Mouse (Mus musculus) midbrain, embryonic 10.5 days (tissue): ENCODE measurements at regions not wholly inside any gene's neighbourhood (a gene's known extent, or its start where the extent isn't known, plus 50 kb on each side); places are given as distances from the start of the nearest gene placed in this dataset.
A peak's percentile ranks its signal among the peaks of the same experiment; 100 is the strongest.

Experiments used
- DNase-seq: peaks from one replicate; pipeline ENCODE4 v3.0.0-alpha.2; 2017; ENCODE audit warnings: low spot score
- H3K27ac ChIP-seq: fragments of 300-500 bp; sonication (generic); replicated peaks from 2 replicates; pipeline ENCODE4 v1.5.1; 2016; ENCODE audit warnings: mild to moderate bottlenecking
- H3K27me3 ChIP-seq: fragments of 300-500 bp; sonication (generic); 2 replicates; pipeline ENCODE4 v1.6.1; 2016; ENCODE audit warnings: low read depth, mild to moderate bottlenecking; ENCODE audit not compliant: poor library complexity, severe bottlenecking
- H3K36me3 ChIP-seq: fragments of 300-500 bp; sonication (generic); 2 replicates; pipeline ENCODE4 v1.6.1; 2016; ENCODE audit warnings: mild to moderate bottlenecking, moderate library complexity
- H3K4me1 ChIP-seq: fragments of 300-500 bp; sonication (generic); 2 replicates; pipeline ENCODE4 v1.6.1; 2016
- H3K4me3 ChIP-seq: fragments of 300-500 bp; sonication (generic); 2 replicates; pipeline ENCODE4 v1.5.1; 2016; ENCODE audit warnings: mild to moderate bottlenecking, moderate library complexity
- H3K9me3 ChIP-seq: fragments of 300-500 bp; sonication (generic); replicated peaks from 2 replicates; pipeline ENCODE4 v1.6.1; 2016; ENCODE audit warnings: mild to moderate bottlenecking
- WGBS: fragments of 180-500 bp; shearing (Covaris S2); methylation state at CpG from one replicate; pipeline ENCODE4 v1.1.7; 2016; 5-methylcytosine and 5-hydroxymethylcytosine counted together

DNA sequence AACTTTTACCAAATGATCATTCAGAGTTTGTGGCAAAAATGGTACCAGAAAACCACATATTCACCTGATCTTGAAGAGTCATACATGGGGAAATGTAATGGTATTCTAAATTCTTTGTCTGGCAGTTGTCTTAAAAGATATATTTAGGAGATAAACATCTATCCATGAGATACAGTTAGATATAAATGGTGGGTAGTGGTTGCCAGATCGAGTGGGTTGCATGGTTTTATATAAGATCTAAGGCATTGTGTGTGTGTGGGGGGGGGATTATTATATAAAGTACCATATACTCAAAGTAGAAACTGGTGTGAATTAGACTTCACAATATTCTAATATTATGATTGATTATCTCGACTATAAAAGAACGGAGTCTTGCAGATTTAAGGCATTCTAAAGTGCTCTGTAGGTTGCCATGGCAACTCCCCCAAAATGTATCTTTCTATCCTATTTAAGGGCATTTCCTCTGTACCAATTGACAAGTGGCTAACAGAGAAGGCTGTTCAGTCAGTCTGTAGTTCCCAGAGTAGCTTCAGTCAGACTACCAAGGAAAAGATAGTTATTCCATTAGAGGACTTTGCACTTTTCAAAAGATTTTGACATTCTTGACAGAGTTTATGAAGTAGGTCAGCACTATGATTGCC is 89.3 kb upstream of the Man2a1 start:
- H3K27ac ChIP-seq: no peak overlapping the region
- no peak for DNase-seq
- no peaks in the 10 kb centered on the region for H3K36me3 ChIP-seq
- no peak overlapping the region for H3K4me3 ChIP-seq
- 88% methylated on average over 3 of the region's 3 CpGs for WGBS
- no peaks in the 10 kb centered on the region for H3K9me3 ChIP-seq
- H3K27me3 ChIP-seq: no peaks in the 10 kb centered on the region
- H3K4me1 ChIP-seq: no peaks in the 10 kb centered on the region

- DNase-seq: no peak
- no peaks in the 10 kb centered on the region for H3K27me3 ChIP-seq
- H3K36me3 ChIP-seq: no peaks in the 10 kb centered on the region
- no peak overlapping the region for H3K27ac ChIP-seq
- H3K9me3 ChIP-seq: no peaks in the 10 kb centered on the region
- H3K4me3 ChIP-seq: no peak overlapping the region
- 70% methylated on average over 8 of the region's 8 CpGs for WGBS
- no peaks in the 10 kb centered on the region for H3K4me1 ChIP-seq
These were observed 78.3 kb upstream of the Man2a1 start for GRCm38 (mm10) chr17:64522213-64522612.

DNA sequence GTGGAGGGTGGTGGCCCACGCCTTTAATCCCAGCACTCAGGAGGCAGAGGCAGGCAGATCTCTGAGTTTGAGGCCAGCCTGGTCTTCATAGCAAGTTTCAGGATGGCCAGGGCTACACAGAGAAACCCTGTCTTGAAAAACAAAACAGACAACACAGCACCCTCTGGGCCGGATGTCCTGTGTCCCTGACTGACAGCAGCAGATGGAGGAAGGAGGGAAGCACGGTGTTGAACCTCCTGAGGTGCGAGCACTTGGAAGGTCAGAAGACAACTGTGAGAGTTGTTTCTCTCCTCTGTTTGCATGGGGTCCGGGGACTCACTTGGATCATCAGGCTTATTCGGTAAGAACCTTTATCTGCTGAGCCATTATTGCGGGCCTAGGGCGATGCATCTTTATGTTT is 76.6 kb upstream of the Man2a1 start:
- no peaks in the 10 kb centered on the region for H3K36me3 ChIP-seq
- H3K27ac ChIP-seq: no peak overlapping the region
- DNase-seq: no peak
- 87% methylated on average over 8 of the region's 8 CpGs for WGBS
- H3K9me3 ChIP-seq: no peaks in the 10 kb centered on the region
- no peaks in the 10 kb centered on the region for H3K4me1 ChIP-seq
- no peak overlapping the region for H3K4me3 ChIP-seq
- no peaks in the 10 kb centered on the region for H3K27me3 ChIP-seq

DNA sequence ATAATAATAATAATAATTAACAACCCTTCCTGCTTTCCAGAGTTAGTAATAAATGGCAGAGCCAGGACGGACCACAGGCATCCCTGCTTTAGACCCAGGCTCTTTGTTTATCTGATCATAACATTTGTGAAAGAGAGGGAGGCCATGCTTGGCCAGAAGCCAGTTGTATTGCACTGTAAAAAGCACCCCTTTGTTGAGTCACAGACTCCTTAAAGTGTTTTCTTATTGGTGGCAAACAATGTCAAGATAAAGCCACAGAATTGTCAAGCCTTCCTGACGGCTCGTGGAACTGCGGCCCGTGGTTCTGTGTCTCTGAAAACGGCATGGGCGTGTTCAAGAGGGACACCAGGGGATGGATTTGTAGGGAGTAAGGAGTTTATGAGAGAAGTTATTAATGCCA is 72.7 kb upstream of the Man2a1 start:
- no peaks in the 10 kb centered on the region for H3K4me1 ChIP-seq
- WGBS: 90% methylated on average over 7 of the region's 7 CpGs
- DNase-seq: no peak
- no peaks in the 10 kb centered on the region for H3K36me3 ChIP-seq
- H3K4me3 ChIP-seq: no peak overlapping the region
- no peak overlapping the region for H3K27ac ChIP-seq
- H3K9me3 ChIP-seq: 0 out of 2 replicates have a peak, but pooled peaks cover 2% of the 10 kb centered on the region
- H3K27me3 ChIP-seq: no peaks in the 10 kb centered on the region

DNA sequence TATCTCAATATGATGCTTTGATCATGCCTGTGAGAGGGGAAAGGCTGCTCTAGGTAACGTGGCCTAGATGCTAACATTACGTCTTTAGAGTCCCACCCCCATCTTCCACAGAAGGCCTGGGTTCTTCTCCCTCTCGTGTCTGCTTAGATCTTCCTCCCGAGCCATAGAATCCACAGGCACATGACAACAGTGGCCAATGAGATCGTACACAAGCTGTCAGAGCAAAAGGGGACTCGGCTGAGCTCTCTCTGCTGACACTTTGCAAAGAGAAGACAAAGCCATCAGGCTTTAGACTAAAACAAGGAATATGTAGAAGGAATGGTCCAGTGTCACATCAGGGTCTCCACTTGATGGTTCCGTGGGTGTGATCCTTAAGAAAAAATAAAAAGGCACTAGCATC is 72.1 kb upstream of the Man2a1 start:
- H3K4me3 ChIP-seq: no peak overlapping the region
- no peaks in the 10 kb centered on the region for H3K4me1 ChIP-seq
- no peaks in the 10 kb centered on the region for H3K27me3 ChIP-seq
- 0 out of 2 replicates have a peak, but pooled peaks cover 2% of the 10 kb centered on the region for H3K9me3 ChIP-seq
- H3K27ac ChIP-seq: no peak overlapping the region
- DNase-seq: no peak
- H3K36me3 ChIP-seq: no peaks in the 10 kb centered on the region
- 84% methylated on average over 7 of the region's 7 CpGs for WGBS

- no peak for DNase-seq
- no peak overlapping the region for H3K4me3 ChIP-seq
- H3K36me3 ChIP-seq: no peaks in the 10 kb centered on the region
- WGBS: 83% methylated on average over 14 of the region's 14 CpGs
- H3K27me3 ChIP-seq: no peaks in the 10 kb centered on the region
- no peaks in the 10 kb centered on the region for H3K4me1 ChIP-seq
- no peak overlapping the region for H3K27ac ChIP-seq
- H3K9me3 ChIP-seq: 0 out of 2 replicates have a peak, but pooled peaks cover 2% of the 10 kb centered on the region
These were observed 71.1 kb upstream of the Man2a1 start for GRCm38 (mm10) chr17:64529296-64529994.

- WGBS: 85% methylated on average over 7 of the region's 7 CpGs
- H3K27me3 ChIP-seq: 0 out of 2 replicates have a peak, but pooled peaks cover 2% of the 10 kb centered on the region
- H3K9me3 ChIP-seq: 0 out of 2 replicates have a peak, but pooled peaks cover 2% of the 10 kb centered on the region
- H3K27ac ChIP-seq: no peak overlapping the region
- no peaks in the 10 kb centered on the region for H3K36me3 ChIP-seq
- no peaks in the 10 kb centered on the region for H3K4me1 ChIP-seq
- H3K4me3 ChIP-seq: no peak overlapping the region
- no peak for DNase-seq
These were observed 69.4 kb upstream of the Man2a1 start for GRCm38 (mm10) chr17:64531150-64531549.

- H3K4me3 ChIP-seq: no peak overlapping the region
- 86% methylated on average over 4 of the region's 4 CpGs for WGBS
- no peaks in the 10 kb centered on the region for H3K36me3 ChIP-seq
- 0 out of 2 replicates have a peak, but pooled peaks cover 2% of the 10 kb centered on the region for H3K9me3 ChIP-seq
- no peak overlapping the region for H3K27ac ChIP-seq
- H3K27me3 ChIP-seq: peaks cover 23% of the 10 kb centered on the region
- peaks cover 20% of the 10 kb centered on the region for H3K4me1 ChIP-seq
- DNase-seq: no peak
These were observed 66.2 kb upstream of the Man2a1 start for GRCm38 (mm10) chr17:64534323-64534722.

GRCm38 (mm10) chr17:64538520-64538953 is 62.0 kb upstream of the Man2a1 start:
- WGBS: 24% methylated on average over 10 of the region's 10 CpGs
- peak; percentile 66 for DNase-seq
- no peaks in the 10 kb centered on the region for H3K9me3 ChIP-seq
- H3K4me1 ChIP-seq: peaks cover 29% of the 10 kb centered on the region
- H3K4me3 ChIP-seq: peak overlapping the region; percentile 29; the same call in 1 of the 2 replicates
- peak overlapping the region; percentile 61; the same call in 1 of the 2 replicates for H3K27ac ChIP-seq
- peaks cover 34% of the 10 kb centered on the region for H3K27me3 ChIP-seq
- no peaks in the 10 kb centered on the region for H3K36me3 ChIP-seq

DNA sequence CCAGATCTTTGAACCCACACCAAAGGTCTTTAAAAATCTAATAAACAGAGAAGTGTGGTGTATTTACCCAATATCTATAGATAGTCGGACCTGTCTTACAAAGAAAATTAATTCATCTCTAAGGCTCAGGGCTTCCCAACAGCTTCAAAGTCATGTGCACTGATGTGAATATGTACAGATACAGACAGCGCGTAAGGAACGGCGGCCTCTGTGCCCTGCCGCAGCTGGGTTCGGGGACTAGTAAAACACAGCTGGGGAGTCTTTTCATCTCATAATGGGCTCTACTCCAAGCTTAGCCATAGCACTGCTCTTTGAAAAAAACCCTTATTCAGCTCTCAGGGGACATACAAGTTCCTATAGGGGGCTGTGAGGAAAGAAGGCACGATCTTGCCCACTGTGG is 60.1 kb upstream of the Man2a1 start:
- DNase-seq: no peak
- Histone ChIP-seq H3K27ac (no peak overlapping the region), H3K4me3 (no peak overlapping the region), H3K4me1 (peaks cover 29% of the 10 kb centered on the region), H3K27me3 (peaks cover 34% of the 10 kb centered on the region), H3K9me3 (no peaks in the 10 kb centered on the region), H3K36me3 (no peaks in the 10 kb centered on the region)
- 89% methylated on average over 8 of the region's 8 CpGs for WGBS

DNA sequence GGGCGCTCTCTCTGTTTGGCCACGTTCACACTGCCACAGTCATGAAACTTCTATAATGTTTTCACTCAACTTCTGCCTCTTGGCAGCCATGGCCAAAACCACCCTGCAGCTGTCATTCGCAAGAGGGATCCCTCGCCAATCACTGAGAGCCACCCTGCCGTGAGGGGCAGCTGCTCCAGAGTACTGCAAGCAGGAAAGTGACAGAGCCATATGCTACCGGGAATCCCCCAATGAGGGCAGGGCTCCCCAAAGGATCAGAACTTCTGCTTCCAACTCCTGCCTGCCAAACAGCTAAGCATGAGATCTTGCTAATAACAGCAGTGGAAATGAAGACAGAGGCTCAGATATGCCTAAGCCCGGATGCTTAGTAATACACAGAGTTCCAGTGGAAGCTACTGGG is 52.0 kb upstream of the Man2a1 start:
- Histone ChIP-seq H3K27ac (no peak overlapping the region), H3K4me3 (no peak overlapping the region), H3K36me3 (no peaks in the 10 kb centered on the region), H3K4me1 (0 out of 2 replicates have a peak, but pooled peaks cover 3% of the 10 kb centered on the region), H3K9me3 (no peaks in the 10 kb centered on the region), H3K27me3 (no peaks in the 10 kb centered on the region)
- DNase-seq: no peak
- 59% methylated on average over 7 of the region's 7 CpGs for WGBS

DNA sequence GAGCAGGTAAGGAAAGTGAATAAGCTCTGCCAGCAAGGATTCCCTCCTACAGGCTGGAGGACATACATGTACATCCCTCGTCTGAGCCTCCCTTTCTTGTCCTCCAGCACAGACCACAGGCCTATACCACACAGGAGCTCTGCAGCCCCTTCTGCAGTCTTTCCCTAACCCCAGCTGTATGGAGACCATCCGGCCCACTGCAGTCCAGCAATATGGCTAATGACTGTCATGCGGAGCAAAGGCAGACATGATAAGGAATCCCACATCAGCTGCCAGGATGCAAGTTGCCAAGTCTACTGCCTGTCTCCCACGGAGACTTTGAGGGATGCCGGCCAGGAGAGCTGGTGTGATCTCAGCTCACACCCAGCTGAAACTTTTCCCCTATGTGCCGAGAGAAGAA is 50.5 kb upstream of the Man2a1 start:
- Histone ChIP-seq H3K4me1 (0 out of 2 replicates have a peak, but pooled peaks cover 3% of the 10 kb centered on the region), H3K27ac (no peak overlapping the region), H3K27me3 (no peaks in the 10 kb centered on the region), H3K36me3 (no peaks in the 10 kb centered on the region), H3K4me3 (no peak overlapping the region), H3K9me3 (no peaks in the 10 kb centered on the region)
- WGBS: 85% methylated on average over 6 of the region's 6 CpGs
- DNase-seq: no peak
